Mouse (Mus musculus) megakaryocyte, embryonic 14.5 days (primary cell): Measurements from ENCODE around the gene Fmod.

Experiments
- FLI1 ChIP-seq: IDR thresholded peaks from 2 replicates; pipeline ENCODE4 v1.6.1; 2012; ENCODE audit warnings: low read length, inconsistent platforms, mixed read lengths
- GATA1 ChIP-seq: IDR thresholded peaks from 3 replicates; pipeline ENCODE4 v1.6.1; 2012; ENCODE audit warnings: mixed read lengths, low read length, inconsistent platforms, borderline replicate concordance

DNA sequence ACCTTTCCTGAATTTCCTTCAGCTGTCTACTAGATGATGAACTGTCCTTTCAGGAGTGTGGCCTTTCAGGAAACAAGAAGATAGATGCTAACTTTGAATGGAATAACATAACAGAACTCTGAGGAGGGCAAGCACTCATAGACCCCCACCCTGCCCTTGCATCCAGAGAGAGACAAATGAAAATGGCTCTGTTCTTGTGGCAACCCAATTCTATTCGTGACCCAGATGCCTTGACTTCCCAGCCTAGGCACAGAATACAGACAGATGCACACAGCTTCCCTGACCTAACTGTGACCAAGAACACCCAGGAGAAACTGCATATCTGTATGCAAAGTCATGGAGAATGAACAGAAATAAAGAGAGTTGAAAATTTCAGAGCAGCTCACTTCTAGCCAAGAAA is 36.6 kb downstream of the Fmod start:
- TF ChIP-seq GATA1 = no peak
- no peak for TF ChIP-seq FLI1
